Mouse (Mus musculus) limb, embryonic 10.5 days (tissue): ENCODE results near the gene Vmn2r88. TPM values are rescaled to one million over a fixed set of nuclear protein-coding genes. Genes with fewer than 3 reads are reported as not detected.
A peak's percentile ranks its signal among the peaks of the same experiment; 100 is the strongest.
"Not testable (repeated sequence)": the region's sequence is repeated elsewhere in the genome, so short reads cannot be mapped to it uniquely, and the experiment has no call there.

ENCODE experiments used
- DNase-seq: peaks from one replicate; pipeline ENCODE4 v3.0.0-alpha.2; 2017; ENCODE audit warnings: low spot score
- H3K27ac ChIP-seq: fragments of 300-500 bp; sonication (generic); 2 replicates; pipeline ENCODE4 v1.5.1; 2016; ENCODE audit warnings: mild to moderate bottlenecking
- H3K27me3 ChIP-seq: fragments of 300-500 bp; sonication (generic); 2 replicates; pipeline ENCODE4 v1.6.1; 2016; ENCODE audit warnings: low read depth, mild to moderate bottlenecking; ENCODE audit not compliant: poor library complexity, severe bottlenecking
- H3K36me3 ChIP-seq: fragments of 300-500 bp; sonication (generic); 2 replicates; pipeline ENCODE4 v1.6.1; 2016; ENCODE audit warnings: mild to moderate bottlenecking, moderate library complexity
- H3K4me1 ChIP-seq: fragments of 300-500 bp; sonication (generic); 2 replicates; pipeline ENCODE4 v1.6.1; 2016
- H3K4me3 ChIP-seq: fragments of 300-500 bp; sonication (generic); 2 replicates; pipeline ENCODE4 v1.5.1; 2016; ENCODE audit warnings: mild to moderate bottlenecking, moderate library complexity
- H3K9me3 ChIP-seq: fragments of 300-500 bp; sonication (generic); replicated peaks from 2 replicates; pipeline ENCODE4 v1.6.1; 2016; ENCODE audit warnings: mild to moderate bottlenecking
- WGBS: fragments of 180-500 bp; shearing (Covaris S2); methylation state at CpG from one replicate; pipeline ENCODE4 v1.1.7; 2016; 5-methylcytosine and 5-hydroxymethylcytosine counted together
- polyA plus RNA-seq: library from polyadenylated mRNA; unstranded; fragments of >200 nt; fragmentation: Nextera tagmentation; extraction: Ambion mirVana; gene quantifications from 2 replicates; pipeline ENCODE4 v1.2.1, GENCODE M21; 2016

The Vmn2r88 gene
- not detected in 2 replicates for polyA plus RNA-seq

- Histone ChIP-seq H3K36me3 (no peaks in the 10 kb centered on the region), H3K27ac (no peak within 1 kb of the TSS), H3K27me3 (no peaks in the 10 kb centered on the region), H3K9me3 (no peaks in the 10 kb centered on the region), H3K4me1 (no peaks in the 10 kb centered on the region), H3K4me3 (no peak within 1 kb of the TSS)
- DNase-seq = no peak
- WGBS = 82% methylated on average over 1 of the region's 1 CpGs
Measured at GRCm38 (mm10) chr14:51410520-51410919, at the start of gene Vmn2r88. Vmn2r88 (plus strand) TSS chr14:51410820.

DNA sequence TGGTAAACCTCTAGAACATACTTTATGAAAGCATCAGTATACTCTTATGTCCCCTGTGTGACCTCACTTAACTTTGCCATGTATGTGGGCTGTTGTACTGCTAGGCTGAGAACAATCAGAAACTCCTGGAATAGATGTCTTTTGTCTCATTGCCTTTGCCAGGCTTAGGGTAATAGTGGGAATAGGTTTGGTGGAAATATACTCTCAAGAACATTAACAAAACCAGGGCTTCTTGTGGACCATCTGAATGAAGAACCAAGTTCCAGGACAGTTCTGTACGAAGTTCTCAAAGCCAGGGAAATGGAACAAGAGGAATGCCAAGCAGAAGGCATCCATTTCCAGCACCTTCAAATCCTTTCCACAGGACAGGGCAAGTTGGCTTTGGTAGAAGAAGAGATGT lies 49.2 kb upstream of the Vmn2r88 start, which contains the start of gene Gm7247:
TSS of gene Gm7247 (plus strand) at position 301 of the 400 bp plus-strand sequence.
- H3K36me3 ChIP-seq = no peaks in the 10 kb centered on the region
- no peak within 1 kb of the TSS for H3K27ac ChIP-seq
- no peak within 1 kb of the TSS for H3K4me3 ChIP-seq
- peaks cover 31% of the 10 kb centered on the region for H3K27me3 ChIP-seq
- H3K9me3 ChIP-seq = no peaks in the 10 kb centered on the region
- H3K4me1 ChIP-seq = 0 out of 2 replicates have a peak, but pooled peaks cover 6% of the 10 kb centered on the region
- WGBS = 93% methylated on average over 1 of the region's 1 CpGs
- no peak for DNase-seq

- H3K27me3 ChIP-seq = no peaks in the 10 kb centered on the region
- no peaks in the 10 kb centered on the region for H3K36me3 ChIP-seq
- H3K4me1 ChIP-seq = no peaks in the 10 kb centered on the region
- H3K4me3 ChIP-seq = no peak overlapping the region
- WGBS = 93% methylated on average over 20 of the region's 20 CpGs
- H3K27ac ChIP-seq = no peak overlapping the region
- no peak for DNase-seq
- peaks cover 2% of the 10 kb centered on the region; the same call in 1 of the 2 replicates for H3K9me3 ChIP-seq
Measured at GRCm38 (mm10) chr14:51382805-51383204, 27.8 kb upstream of the Vmn2r88 start.

GRCm38 (mm10) chr14:51384351-51384750 lies 26.3 kb upstream of the Vmn2r88 start:
- H3K27ac ChIP-seq = no peak overlapping the region
- H3K36me3 ChIP-seq = no peaks in the 10 kb centered on the region
- no peaks in the 10 kb centered on the region for H3K27me3 ChIP-seq
- peaks cover 2% of the 10 kb centered on the region; the same call in 1 of the 2 replicates for H3K9me3 ChIP-seq
- DNase-seq = no peak
- 95% methylated on average over 10 of the region's 10 CpGs for WGBS
- no peaks in the 10 kb centered on the region for H3K4me1 ChIP-seq
- H3K4me3 ChIP-seq = no peak overlapping the region

GRCm38 (mm10) chr14:51385741-51386140 lies 24.9 kb upstream of the Vmn2r88 start:
- WGBS = 94% methylated on average over 4 of the region's 4 CpGs
- no peak overlapping the region for H3K4me3 ChIP-seq
- no peaks in the 10 kb centered on the region for H3K27me3 ChIP-seq
- peaks cover 2% of the 10 kb centered on the region; the same call in 1 of the 2 replicates for H3K9me3 ChIP-seq
- DNase-seq = peak; percentile 32
- H3K4me1 ChIP-seq = no peaks in the 10 kb centered on the region
- no peaks in the 10 kb centered on the region for H3K36me3 ChIP-seq
- H3K27ac ChIP-seq = no peak overlapping the region

DNA sequence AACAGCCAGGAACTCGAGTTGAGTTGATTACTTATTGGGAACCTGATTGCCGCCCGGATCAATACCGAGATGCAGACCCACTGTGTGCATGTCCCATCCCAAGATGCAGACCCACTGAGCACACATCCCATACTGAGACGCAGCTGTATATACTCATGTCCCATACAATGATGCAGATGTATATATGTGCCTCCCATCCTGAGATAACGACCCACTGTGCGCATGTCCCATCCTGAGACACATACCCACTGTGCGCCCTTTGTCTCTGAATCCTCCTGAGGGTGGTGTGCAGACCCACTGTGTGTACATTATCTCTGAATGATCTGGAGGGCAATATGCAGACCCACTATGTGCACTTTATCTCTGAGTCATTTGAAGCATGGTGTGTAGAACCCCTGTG lies 22.9 kb upstream of the Vmn2r88 start:
- H3K27ac ChIP-seq = no peak overlapping the region
- no peaks in the 10 kb centered on the region for H3K36me3 ChIP-seq
- no peaks in the 10 kb centered on the region for H3K4me1 ChIP-seq
- peaks cover 2% of the 10 kb centered on the region; the same call in 1 of the 2 replicates for H3K9me3 ChIP-seq
- WGBS = 95% methylated on average over 8 of the region's 8 CpGs
- H3K4me3 ChIP-seq = no peak overlapping the region
- no peaks in the 10 kb centered on the region for H3K27me3 ChIP-seq
- no peak for DNase-seq

DNA sequence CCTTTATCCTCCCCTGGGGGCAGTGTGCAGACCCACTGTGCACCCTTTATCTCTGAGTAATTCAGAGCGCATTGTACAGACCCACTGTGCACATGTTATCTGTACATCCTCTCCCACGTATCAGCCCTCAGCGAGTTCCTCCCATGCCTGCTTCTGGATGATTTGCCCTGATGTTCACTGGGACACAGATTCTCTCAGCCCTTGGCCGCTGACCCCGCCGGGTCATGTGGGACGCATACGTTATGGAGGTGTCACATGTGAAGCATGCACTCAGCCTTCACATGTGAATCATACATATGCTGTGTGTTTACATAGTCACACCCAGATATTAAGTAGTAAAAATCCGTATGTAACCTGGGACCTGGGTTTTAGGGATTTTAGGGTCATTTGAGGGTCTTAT lies 22.4 kb upstream of the Vmn2r88 start:
- H3K9me3 ChIP-seq = 0 out of 2 replicates have a peak, but pooled peaks cover under 1% of the 10 kb centered on the region
- 95% methylated on average over 9 of the region's 9 CpGs for WGBS
- no peak overlapping the region for H3K4me3 ChIP-seq
- no peak for DNase-seq
- no peak overlapping the region for H3K27ac ChIP-seq
- no peaks in the 10 kb centered on the region for H3K36me3 ChIP-seq
- H3K4me1 ChIP-seq = no peaks in the 10 kb centered on the region
- H3K27me3 ChIP-seq = no peaks in the 10 kb centered on the region

- H3K9me3 ChIP-seq = no peaks in the 10 kb centered on the region
- H3K27ac ChIP-seq = no peak overlapping the region
- no peaks in the 10 kb centered on the region for H3K4me1 ChIP-seq
- no peak overlapping the region for H3K4me3 ChIP-seq
- no peaks in the 10 kb centered on the region for H3K27me3 ChIP-seq
- H3K36me3 ChIP-seq = no peaks in the 10 kb centered on the region
- WGBS = 72% methylated on average over 2 of the region's 2 CpGs
- DNase-seq = no peak
Measured at GRCm38 (mm10) chr14:51423885-51424284, 13.3 kb downstream of the Vmn2r88 start.

GRCm38 (mm10) chr14:51430138-51430537 lies 19.5 kb downstream of the Vmn2r88 start:
- not testable (repeated sequence) for H3K4me3 ChIP-seq, H3K4me1 ChIP-seq, H3K27ac ChIP-seq, H3K9me3 ChIP-seq, H3K36me3 ChIP-seq, DNase-seq, H3K27me3 ChIP-seq

GRCm38 (mm10) chr14:51434546-51434945 lies 23.9 kb downstream of the Vmn2r88 start:
- Histone ChIP-seq H3K9me3 (0 out of 2 replicates have a peak, but pooled peaks cover 12% of the 10 kb centered on the region), H3K27me3 (no peaks in the 10 kb centered on the region), H3K4me1 (no peaks in the 10 kb centered on the region), H3K27ac (no peak overlapping the region), H3K36me3 (no peaks in the 10 kb centered on the region), H3K4me3 (no peak overlapping the region)
- no peak for DNase-seq
- whole genome bisulfite sequencing = 95% methylated on average over 16 of the region's 16 CpGs

- no peaks in the 10 kb centered on the region for H3K36me3 ChIP-seq
- 97% methylated on average over 26 of the region's 26 CpGs for WGBS
- H3K4me1 ChIP-seq = no peaks in the 10 kb centered on the region
- no peak overlapping the region for H3K4me3 ChIP-seq
- no peaks in the 10 kb centered on the region for H3K27me3 ChIP-seq
- H3K27ac ChIP-seq = no peak overlapping the region
- 0 out of 2 replicates have a peak, but pooled peaks cover 12% of the 10 kb centered on the region for H3K9me3 ChIP-seq
- DNase-seq = no peak
Measured at GRCm38 (mm10) chr14:51435020-51435419, 24.4 kb downstream of the Vmn2r88 start.

DNA sequence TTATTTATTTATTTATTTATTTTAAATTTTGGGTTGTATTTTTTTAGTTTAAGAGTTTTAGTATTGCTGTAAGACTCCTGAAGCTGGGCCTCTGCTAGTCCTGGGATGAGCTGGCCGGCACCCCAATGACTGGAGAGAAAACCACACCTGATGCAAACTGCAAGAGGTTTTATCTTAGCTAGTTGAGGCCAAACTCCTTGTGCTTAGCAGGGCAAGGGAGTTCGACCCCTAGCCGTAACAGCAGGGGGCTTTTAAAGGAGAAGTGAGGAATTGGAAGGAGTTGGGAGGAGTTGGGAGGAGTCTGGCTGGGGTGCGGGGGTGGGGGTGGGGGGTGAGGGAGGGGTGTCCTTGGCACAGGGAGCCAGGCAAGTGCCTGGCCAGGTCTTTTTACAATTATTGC lies 28.3 kb downstream of the Vmn2r88 start:
- Histone ChIP-seq H3K36me3 (no peaks in the 10 kb centered on the region), H3K4me1 (no peaks in the 10 kb centered on the region), H3K27ac (no peak overlapping the region), H3K27me3 (no peaks in the 10 kb centered on the region), H3K4me3 (no peak overlapping the region), H3K9me3 (0 out of 2 replicates have a peak, but pooled peaks cover 12% of the 10 kb centered on the region)
- no peak for DNase-seq
- 96% methylated on average over 4 of the region's 4 CpGs for WGBS

DNA sequence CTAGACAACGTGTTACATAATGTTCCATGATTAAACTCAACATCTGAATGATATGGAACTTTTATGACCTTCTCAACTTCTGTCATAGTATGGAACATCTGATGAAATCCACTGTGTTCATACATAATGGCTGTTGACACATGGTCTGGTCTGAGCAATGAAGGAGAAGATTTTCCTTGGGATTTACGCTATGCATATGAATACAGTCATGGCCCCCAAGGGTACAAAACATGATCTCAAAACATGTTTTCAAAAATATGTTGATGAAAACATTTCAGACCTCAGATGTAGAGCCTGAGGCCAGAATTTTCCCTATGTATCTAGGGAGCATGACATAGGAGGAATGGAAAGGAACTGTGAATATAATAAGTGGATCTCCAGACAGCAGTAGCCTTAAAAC lies 40.9 kb downstream of the Vmn2r88 start, which contains the start of gene Vmn2r89:
TSS of gene Vmn2r89 (plus strand) at position 301 of the 400 bp plus-strand sequence.
- not testable (repeated sequence) for H3K27me3 ChIP-seq, H3K9me3 ChIP-seq, H3K36me3 ChIP-seq, DNase-seq, H3K4me3 ChIP-seq, H3K27ac ChIP-seq, H3K4me1 ChIP-seq
- 93% methylated on average over 2 of the region's 2 CpGs for WGBS
